Mouse (Mus musculus): ENCODE measurements around the gene Ankrd44.

The Ankrd44 gene

DNA sequence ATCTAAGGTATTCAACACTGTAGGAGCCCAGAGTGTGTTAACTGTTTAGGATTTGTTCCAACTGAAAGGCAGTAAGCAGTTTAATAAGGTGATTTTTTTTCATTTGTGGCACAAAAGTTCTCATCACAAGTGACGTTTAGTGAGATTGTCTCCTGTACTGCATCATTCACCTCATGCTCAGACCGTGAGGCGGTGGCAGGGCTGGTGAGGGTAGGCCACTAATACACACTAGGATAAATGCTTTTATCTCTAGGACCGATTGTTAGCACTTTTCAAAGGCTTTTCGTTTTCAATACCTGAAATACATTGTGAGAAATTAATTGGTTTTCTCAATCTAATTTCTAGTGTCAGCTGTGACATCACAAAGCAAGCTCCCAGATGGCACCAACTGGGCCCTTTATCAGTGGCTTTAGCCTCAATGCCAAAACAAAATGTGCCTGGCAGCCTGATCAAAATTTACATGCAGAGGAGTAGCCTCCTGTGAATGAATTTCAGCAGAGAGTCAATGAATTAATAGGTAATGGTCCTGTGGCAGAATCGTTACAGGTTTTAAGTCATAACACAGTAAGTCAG, 286.6 kb downstream of the Ankrd44 start:
- no peak for DNase-seq (ENCODE audit: low read depth, low spot score)

- DNase-seq (ENCODE audit: low read depth, low spot score): no peak
Observed at GRCm38 (mm10) chr1:54639076-54639475, 287.1 kb downstream of the Ankrd44 start.

- no peak for DNase-seq (ENCODE audit: low read depth, low spot score)
Observed at GRCm38 (mm10) chr1:54637340-54637739, 288.8 kb downstream of the Ankrd44 start.

DNA sequence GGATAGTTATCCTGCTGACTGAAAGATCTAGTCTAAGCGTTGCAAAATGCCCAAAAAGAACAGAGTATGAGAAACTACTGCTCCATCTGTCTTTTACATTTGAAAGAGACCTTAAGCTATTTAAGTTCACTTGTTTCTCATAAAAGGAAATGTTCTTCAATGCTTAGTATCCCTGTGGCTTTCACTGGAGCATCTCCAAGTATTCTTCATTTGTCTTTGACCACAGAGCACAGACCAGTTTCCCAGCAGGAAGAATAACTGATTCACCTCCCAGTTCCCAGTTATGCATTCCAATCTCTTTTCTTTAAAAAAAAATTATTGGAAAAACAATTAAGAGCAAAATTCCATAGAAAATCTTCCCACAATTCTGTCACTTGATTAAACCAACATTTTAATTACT, 297.1 kb downstream of the Ankrd44 start:
- DNase-seq (ENCODE audit: low read depth, low spot score): no peak

- DNase-seq (ENCODE audit: low read depth, low spot score): no peak
Observed at GRCm38 (mm10) chr1:54614963-54615362, 311.2 kb downstream of the Ankrd44 start.

DNA sequence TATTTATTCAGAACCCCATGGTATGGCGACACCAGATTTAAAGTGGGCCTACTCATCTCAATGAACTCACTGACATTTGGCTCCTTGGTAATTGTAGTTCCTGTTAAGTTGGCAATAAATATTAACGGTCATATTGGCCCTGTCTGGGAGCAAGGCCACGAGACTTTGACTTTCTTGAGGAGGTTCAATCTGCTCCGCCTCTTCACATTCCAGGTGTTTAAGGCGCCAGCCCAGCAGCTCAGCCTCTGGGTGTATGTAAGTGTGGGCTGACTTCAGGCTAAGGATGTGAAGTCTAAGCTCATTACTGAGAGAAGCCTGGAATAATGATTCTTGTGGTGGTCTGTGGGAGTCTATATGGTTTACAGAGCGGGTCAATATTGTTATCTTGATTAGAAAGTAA, 313.8 kb downstream of the Ankrd44 start:
- no peak for DNase-seq (ENCODE audit: low read depth, low spot score)

GRCm38 (mm10) chr1:54611891-54612290, 314.3 kb downstream of the Ankrd44 start:
- peak; percentile 13 for DNase-seq (ENCODE audit: low read depth, low spot score)

DNA sequence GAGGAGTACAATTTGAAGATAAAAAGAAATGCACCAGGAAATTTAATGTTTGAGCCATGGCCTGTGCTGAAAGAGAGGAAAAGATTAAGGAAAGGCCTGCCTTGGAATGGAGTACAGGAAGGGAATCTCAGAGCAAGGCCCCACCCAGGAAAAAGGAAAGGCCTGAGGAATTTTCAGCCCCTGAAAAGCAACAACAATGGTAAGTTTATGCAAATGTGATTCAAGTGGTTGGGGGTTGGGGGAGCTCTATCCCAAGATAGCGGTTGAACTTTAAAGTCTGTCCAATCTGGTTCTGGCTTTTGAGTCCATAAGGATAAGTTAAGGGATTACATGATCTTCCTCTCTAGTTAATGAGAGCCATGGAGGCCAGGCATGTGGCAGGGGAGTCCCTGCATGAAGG, 319.3 kb downstream of the Ankrd44 start:
- DNase-seq (ENCODE audit: low read depth, low spot score): no peak

GRCm38 (mm10) chr1:54601692-54602091, 324.5 kb downstream of the Ankrd44 start:
- DNase-seq (ENCODE audit: low read depth, low spot score): no peak

DNA sequence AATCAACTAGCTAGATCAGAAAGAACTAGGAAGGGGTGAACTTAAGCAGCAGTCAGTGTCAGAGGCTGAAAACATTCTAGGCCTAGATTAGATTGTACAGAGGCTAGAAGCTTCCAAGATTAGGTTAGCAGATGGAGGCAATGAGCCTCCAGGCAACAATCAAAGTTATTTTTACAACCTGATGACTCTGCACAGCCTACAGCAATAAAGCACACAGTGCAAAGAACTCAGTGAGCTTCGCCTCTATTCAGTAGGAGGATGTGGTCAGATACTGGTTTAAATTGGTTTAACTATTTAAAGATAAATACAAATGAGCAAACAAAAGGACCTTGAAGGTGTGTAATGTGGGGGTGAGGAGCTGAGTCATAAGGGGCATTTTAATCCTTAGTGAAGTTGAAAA, 325.9 kb downstream of the Ankrd44 start:
- DNase-seq (ENCODE audit: low read depth, low spot score): no peak

GRCm38 (mm10) chr1:54597594-54598217, 328.5 kb downstream of the Ankrd44 start:
- no peak for DNase-seq (ENCODE audit: low read depth, low spot score)

DNA sequence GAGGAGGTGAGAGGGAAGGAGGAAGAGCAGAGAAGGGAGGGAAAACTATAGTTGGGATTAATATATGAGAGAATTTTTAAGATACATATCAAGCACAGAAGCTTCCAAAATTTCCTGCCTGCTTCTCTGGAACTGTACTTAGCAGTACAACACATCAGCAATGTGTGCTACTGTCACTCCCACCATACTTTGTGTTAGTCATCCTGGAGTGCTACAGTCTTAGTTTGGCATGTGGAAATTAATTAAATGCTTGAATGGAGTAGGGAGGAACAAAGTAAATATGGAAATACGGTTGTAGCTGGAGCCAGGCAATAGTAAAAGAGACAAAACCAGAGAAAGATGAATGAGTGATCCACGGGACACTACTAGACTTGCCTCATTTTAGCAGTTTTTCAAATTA, 330.0 kb downstream of the Ankrd44 start:
- DNase-seq (ENCODE audit: low read depth, low spot score): no peak
